Mouse (Mus musculus): Measurements from ENCODE around the gene Fgf13. TPM values are rescaled to one million over a fixed set of nuclear protein-coding genes. Genes with fewer than 3 reads are reported as not detected.

The Fgf13 gene
- polyA plus RNA-seq, 1 experiment = 104 TPM

DNA sequence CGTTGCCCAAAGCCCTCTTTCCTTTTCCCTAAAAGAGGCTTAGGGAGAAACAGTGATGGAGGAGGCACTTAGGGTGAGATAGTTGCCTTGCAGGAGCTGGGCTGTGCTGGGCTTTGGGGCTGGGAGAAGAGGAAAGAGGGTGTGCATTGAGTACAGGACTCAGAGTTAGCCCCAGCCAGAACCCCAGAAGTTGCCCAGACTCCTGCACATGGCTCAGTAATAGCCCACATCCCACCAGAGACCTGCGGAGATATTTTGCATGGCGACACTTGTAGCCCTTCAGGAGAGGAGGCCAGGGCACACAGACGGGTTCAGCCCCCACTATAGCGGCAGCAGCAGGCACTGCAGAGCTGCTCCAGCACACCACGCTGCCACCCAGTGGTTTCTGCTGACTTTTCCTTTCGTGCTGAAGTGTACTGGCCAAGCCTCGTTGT, 432.9 kb downstream of the Fgf13 start:
- Histone ChIP-seq H3K4me3 (ENCODE audit: insufficient read depth, low read length) (peak overlapping the region; percentile 66), H3K27ac (ENCODE audit: insufficient read depth, low read length) (no peak overlapping the region), H3K4me1 (ENCODE audit: control insufficient read depth, insufficient read depth, low read length) (no peaks in the 10 kb centered on the region)
- TF ChIP-seq CTCF (IDR thresholded peaks at IDR 0.05; ENCODE audit: extremely low read depth, insufficient read depth, low read length) (peak; percentile 43; the same call in 1 of the 2 replicates), POLR2A (IDR thresholded peaks at IDR 0.05; ENCODE audit: extremely low read depth, insufficient read depth, low read length) (no peak)

DNA sequence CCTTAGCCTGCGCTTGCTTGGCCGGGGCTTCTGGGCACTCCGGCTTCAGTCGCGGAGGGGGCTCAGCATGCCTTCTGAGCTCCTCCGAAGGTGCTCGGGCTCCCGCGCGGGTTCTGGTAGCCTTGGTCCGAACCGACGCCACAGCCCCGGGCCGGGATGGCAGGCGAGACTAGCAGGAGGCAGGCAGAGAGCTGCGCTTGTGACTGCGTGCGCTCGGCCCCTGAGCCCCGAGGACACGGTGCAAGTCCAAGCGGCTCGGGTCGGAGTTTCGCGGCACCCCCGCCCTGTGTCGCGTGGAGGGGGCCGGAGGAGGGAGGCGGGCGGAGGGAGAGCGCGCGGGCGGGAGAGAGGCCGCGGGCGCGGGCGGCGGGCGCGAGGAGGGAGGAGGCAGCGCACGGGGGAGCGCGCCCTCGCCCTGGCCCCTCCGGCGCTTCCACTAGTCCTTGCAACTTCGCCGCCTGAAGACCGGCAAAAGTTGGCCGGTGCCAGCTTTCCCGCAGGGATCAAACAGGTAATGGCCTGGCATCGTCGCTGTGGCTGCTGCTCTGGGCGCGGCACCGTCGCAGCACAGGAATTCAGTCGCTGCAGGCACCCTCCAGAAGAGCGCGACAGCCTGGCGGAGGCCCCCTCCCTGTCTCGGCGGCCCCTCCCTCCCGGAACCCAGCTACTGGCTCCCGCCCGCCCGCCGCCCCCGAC, 433.6 kb downstream of the Fgf13 start:
- H3K4me3 ChIP-seq (ENCODE audit: insufficient read depth, low read length) = peak overlapping the region; percentile 66
- peak overlapping the region; percentile 97 for H3K27ac ChIP-seq (ENCODE audit: insufficient read depth, low read length)
- no peaks in the 10 kb centered on the region for H3K4me1 ChIP-seq (ENCODE audit: control insufficient read depth, insufficient read depth, low read length)
- TF ChIP-seq CTCF (IDR thresholded peaks at IDR 0.05; ENCODE audit: extremely low read depth, insufficient read depth, low read length) (no peak), POLR2A (IDR thresholded peaks at IDR 0.05; ENCODE audit: extremely low read depth, insufficient read depth, low read length) (no peak)

DNA sequence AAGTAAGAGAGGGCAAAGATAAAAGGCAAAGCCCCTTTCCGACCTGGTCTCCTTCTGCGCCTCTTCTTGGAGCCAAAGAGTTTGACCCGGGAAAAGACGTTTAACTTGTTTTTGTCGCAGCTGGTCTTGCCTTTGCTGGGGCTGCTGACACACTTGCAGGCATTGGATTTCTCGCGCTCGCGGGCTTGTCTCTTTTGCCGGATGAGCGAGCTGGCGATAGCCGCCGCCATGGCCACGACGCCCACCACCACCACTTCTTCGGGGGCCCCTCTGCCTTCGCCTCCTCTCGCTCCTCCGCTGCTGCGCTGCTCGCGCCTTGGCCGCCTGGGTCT, 434.1 kb downstream of the Fgf13 start:
- no peak for TF ChIP-seq POLR2A (IDR thresholded peaks at IDR 0.05; ENCODE audit: extremely low read depth, insufficient read depth, low read length)
- no peak for TF ChIP-seq CTCF (IDR thresholded peaks at IDR 0.05; ENCODE audit: extremely low read depth, insufficient read depth, low read length)
- H3K27ac ChIP-seq (ENCODE audit: insufficient read depth, low read length) = peak overlapping the region; percentile 97
- no peaks in the 10 kb centered on the region for H3K4me1 ChIP-seq (ENCODE audit: control insufficient read depth, insufficient read depth, low read length)
- peak overlapping the region; percentile 66 for H3K4me3 ChIP-seq (ENCODE audit: insufficient read depth, low read length)

DNA sequence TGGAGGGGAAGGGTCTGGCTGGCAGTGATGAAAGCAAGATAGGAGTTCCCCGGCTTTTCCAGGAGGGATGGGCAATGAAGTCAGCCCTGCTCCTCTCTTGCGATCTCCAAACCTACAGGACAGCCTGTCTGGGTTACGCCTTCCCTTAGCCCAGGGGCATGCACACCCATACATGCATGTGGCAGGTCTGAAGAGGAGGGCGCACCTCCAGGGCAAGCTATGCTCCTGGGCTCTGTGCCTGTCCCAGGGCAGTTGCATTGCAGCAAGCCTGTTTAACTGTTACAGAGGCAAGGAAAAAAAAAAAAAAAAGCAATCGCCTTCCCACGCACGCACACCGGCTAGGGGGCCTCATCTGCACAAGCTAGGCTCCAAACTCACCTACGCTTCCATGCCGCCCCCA, 434.5 kb downstream of the Fgf13 start:
- no peak for TF ChIP-seq POLR2A (IDR thresholded peaks at IDR 0.05; ENCODE audit: extremely low read depth, insufficient read depth, low read length)
- TF ChIP-seq CTCF (IDR thresholded peaks at IDR 0.05; ENCODE audit: extremely low read depth, insufficient read depth, low read length) = no peak
- H3K4me3 ChIP-seq (ENCODE audit: insufficient read depth, low read length) = peak overlapping the region; percentile 66
- H3K4me1 ChIP-seq (ENCODE audit: control insufficient read depth, insufficient read depth, low read length) = no peaks in the 10 kb centered on the region
- peak overlapping the region; percentile 15; the same call in 1 of the 2 replicates for H3K27ac ChIP-seq (ENCODE audit: insufficient read depth, low read length)

DNA sequence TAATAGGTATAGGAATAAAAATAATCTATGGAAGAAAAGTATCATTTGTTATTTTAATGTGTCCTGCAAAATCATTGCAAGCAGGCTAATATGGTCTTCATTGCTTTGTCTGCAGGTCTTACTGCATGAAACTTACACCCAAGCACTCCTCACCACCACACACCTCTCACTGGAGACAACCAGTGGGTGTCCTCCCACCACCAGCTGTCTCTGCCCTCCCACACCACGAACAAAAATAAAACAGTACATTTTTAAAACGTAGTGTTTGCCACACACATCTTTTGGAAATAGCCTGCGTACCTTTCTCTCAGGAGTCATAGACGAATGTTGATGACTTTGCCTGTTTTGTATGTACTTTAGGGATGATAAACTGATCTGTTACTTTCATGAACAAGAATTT, 441.2 kb downstream of the Fgf13 start:
- Histone ChIP-seq H3K27ac (ENCODE audit: insufficient read depth, low read length) (no peak overlapping the region), H3K4me3 (ENCODE audit: insufficient read depth, low read length) (no peak overlapping the region), H3K4me1 (ENCODE audit: control insufficient read depth, insufficient read depth, low read length) (no peaks in the 10 kb centered on the region)
- TF ChIP-seq CTCF (IDR thresholded peaks at IDR 0.05; ENCODE audit: extremely low read depth, insufficient read depth, low read length) (no peak), POLR2A (IDR thresholded peaks at IDR 0.05; ENCODE audit: extremely low read depth, insufficient read depth, low read length) (no peak)

DNA sequence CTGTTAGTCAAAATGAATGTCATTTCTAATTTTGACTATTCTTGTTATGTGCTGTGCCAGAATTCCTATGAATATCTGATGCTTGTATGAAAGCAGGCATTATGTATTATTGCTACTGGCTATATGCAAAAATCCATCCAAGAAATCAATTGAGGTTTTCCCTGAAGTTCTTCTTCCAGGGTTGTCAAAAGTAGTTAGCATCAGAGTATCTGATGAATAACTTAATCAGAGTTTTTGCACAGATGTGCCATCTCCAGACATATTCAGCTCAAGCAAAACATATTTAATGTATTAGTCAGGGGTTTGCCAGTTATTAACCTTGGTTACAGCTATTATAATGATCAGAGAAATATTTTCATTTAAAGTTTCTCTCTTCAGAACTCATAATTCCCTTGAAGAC, 454.7 kb downstream of the Fgf13 start:
- H3K4me3 ChIP-seq (ENCODE audit: insufficient read depth, low read length) = no peak overlapping the region
- no peak overlapping the region for H3K27ac ChIP-seq (ENCODE audit: insufficient read depth, low read length)
- no peak for TF ChIP-seq CTCF (IDR thresholded peaks at IDR 0.05; ENCODE audit: extremely low read depth, insufficient read depth, low read length)
- no peak for TF ChIP-seq POLR2A (IDR thresholded peaks at IDR 0.05; ENCODE audit: extremely low read depth, insufficient read depth, low read length)
- no peaks in the 10 kb centered on the region for H3K4me1 ChIP-seq (ENCODE audit: control insufficient read depth, insufficient read depth, low read length)

DNA sequence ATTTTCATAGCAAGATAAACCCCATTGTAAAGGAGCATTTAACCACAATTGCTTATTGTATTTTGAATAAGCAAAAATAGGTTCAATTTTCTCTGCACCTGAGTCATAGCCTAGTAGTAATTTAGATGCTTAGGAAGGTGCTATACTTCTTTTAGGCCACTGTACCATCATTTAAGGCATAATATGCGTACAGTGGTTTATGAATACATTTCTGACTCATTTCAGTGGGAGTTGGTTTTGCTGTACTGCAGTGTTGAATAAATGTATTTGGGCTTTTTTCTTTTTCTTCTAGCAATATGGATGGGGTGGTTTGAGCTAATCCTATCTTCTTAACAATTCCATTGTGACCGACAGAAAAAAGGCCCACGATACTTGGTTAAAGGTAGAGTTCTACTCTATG, 481.9 kb downstream of the Fgf13 start:
- Histone ChIP-seq H3K27ac (ENCODE audit: insufficient read depth, low read length) (no peak overlapping the region), H3K4me1 (ENCODE audit: control insufficient read depth, insufficient read depth, low read length) (no peaks in the 10 kb centered on the region), H3K4me3 (ENCODE audit: insufficient read depth, low read length) (no peak overlapping the region)
- TF ChIP-seq POLR2A (IDR thresholded peaks at IDR 0.05; ENCODE audit: extremely low read depth, insufficient read depth, low read length) (no peak), CTCF (IDR thresholded peaks at IDR 0.05; ENCODE audit: extremely low read depth, insufficient read depth, low read length) (no peak)

DNA sequence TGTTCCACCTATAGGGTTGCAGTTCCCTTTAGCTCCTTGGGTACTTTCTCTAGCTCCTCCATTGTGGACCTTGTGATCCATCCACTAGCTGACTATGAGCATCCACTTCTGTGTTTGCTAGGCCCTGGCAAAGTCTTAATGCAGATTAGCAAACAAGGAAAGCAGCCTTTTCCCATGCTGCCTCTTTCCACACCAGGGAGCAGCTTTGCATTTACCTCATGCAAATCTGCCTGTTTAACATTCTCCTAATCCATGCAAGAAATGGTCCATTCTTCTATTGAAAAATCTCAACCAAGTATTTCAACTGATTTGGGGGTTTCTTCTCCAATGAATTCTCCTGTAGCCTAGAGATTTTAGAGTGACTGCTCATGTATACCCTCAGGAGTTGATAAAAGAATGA, 487.4 kb downstream of the Fgf13 start:
- no peak for TF ChIP-seq POLR2A (IDR thresholded peaks at IDR 0.05; ENCODE audit: extremely low read depth, insufficient read depth, low read length)
- TF ChIP-seq CTCF (IDR thresholded peaks at IDR 0.05; ENCODE audit: extremely low read depth, insufficient read depth, low read length) = no peak
- no peak overlapping the region for H3K27ac ChIP-seq (ENCODE audit: insufficient read depth, low read length)
- no peak overlapping the region for H3K4me3 ChIP-seq (ENCODE audit: insufficient read depth, low read length)

DNA sequence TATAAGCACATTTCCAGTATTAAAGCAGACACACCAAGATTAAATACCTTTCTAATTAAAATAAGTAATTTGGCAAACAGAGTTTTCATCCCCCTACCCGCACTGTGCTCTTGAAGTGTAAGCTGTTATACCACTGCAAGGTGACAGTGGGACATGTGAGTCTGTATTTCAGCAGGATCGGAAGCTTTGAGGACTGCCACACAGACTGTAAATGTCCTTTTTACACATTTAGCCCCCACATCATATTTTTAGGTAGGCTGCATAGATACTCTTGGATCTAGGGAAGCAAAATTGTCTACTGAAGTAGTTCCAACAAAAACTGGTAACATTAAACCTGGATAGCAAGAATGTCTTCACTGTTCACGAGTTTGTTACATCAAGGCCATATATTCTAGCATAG, 495.8 kb downstream of the Fgf13 start:
- Histone ChIP-seq H3K4me1 (ENCODE audit: control insufficient read depth, insufficient read depth, low read length) (no peaks in the 10 kb centered on the region), H3K27ac (ENCODE audit: insufficient read depth, low read length) (no peak overlapping the region), H3K4me3 (ENCODE audit: insufficient read depth, low read length) (no peak overlapping the region)
- no peak for TF ChIP-seq POLR2A (IDR thresholded peaks at IDR 0.05; ENCODE audit: extremely low read depth, insufficient read depth, low read length)
- TF ChIP-seq CTCF (IDR thresholded peaks at IDR 0.05; ENCODE audit: extremely low read depth, insufficient read depth, low read length) = no peak

More for the DNA sequence above, 487.4 kb downstream of the Fgf13 start:
- no peaks in the 10 kb centered on the region for H3K4me1 ChIP-seq (ENCODE audit: control insufficient read depth, insufficient read depth, low read length)

DNA sequence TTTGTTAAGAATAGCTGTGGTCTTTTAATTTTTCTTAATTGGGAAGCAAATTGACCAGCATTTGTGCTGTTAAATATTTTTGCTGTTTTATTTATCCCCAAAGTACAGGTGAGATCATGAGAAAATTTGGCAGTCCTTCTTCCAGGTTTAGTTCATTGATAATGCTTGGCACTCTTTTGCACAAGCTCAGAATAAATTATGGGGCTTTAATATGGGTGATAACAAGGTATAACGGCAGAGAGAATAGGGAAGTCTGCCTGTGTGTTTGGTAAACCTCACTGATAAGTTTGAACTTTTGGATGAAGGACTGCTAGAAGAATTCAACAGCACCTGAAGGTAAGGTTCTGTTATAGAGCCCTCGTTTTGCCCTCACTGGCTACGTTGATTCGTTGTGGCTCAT, 504.7 kb downstream of the Fgf13 start:
- Histone ChIP-seq H3K4me1 (ENCODE audit: control insufficient read depth, insufficient read depth, low read length) (no peaks in the 10 kb centered on the region), H3K27ac (ENCODE audit: insufficient read depth, low read length) (no peak overlapping the region), H3K4me3 (ENCODE audit: insufficient read depth, low read length) (no peak overlapping the region)
- TF ChIP-seq POLR2A (IDR thresholded peaks at IDR 0.05; ENCODE audit: extremely low read depth, insufficient read depth, low read length) = no peak
- no peak for TF ChIP-seq CTCF (IDR thresholded peaks at IDR 0.05; ENCODE audit: extremely low read depth, insufficient read depth, low read length)
